In genomic region chr17:35842006-35842405, GRCm38 (mm10) we compare ENCODE assay signal across 8 mouse cellular contexts. TPM values are rescaled to one million over a fixed set of nuclear protein-coding genes. Genes with fewer than 3 reads are reported as not detected.
DNase-seq lines count a peak whose midpoint lies in the region; ATAC-seq lines count a peak whose summit lies in the region.

No protein-coding gene starts in this region.

- DNase-seq in heart, adult 8-10 months (ENCODE audit: low spot score), result no peak
- DNase-seq in R1 (ENCODE audit: low read depth, low spot score), result peak; percentile 61
- DNase-seq in adrenal gland, adult (ENCODE audit: inconsistent age in 2 of 2, low spot score in 1 of 2), result no peak
- DNase-seq in frontal cortex, postnatal 25 days (ENCODE audit: low spot score in 2 of 2), result no peak
- no peak for DNase-seq in left cerebral cortex, postnatal 14 days (ENCODE audit: low spot score in 2 of 2)

- H3K36me3 ChIP-seq in heart, embryonic 15.5 days, result peaks cover 22% of the 10 kb centered on the region
- peaks cover 22% of the 10 kb centered on the region for H3K36me3 ChIP-seq in hindbrain, embryonic 12.5 days
- H3K36me3 ChIP-seq in midbrain, embryonic 13.5 days, result peaks cover 23% of the 10 kb centered on the region

- peaks cover 19% of the 10 kb centered on the region for H3K4me1 ChIP-seq in heart, embryonic 15.5 days (replicated peaks)
- peaks cover 16% of the 10 kb centered on the region for H3K4me1 ChIP-seq in hindbrain, embryonic 12.5 days
- H3K4me1 ChIP-seq in midbrain, embryonic 13.5 days (replicated peaks), result peaks cover 32% of the 10 kb centered on the region

- no peak for ATAC-seq in heart, embryonic 15.5 days (replicated peaks; ENCODE audit: insufficient number of reproducible peaks, insufficient read depth, low FRiP score, low read depth)
- ATAC-seq in hindbrain, embryonic 12.5 days (ENCODE audit: low FRiP score), result no peak
- ATAC-seq in midbrain, embryonic 13.5 days, result no peak

- peak overlapping the region; percentile 66 for H3K4me2 ChIP-seq in heart, embryonic 15.5 days
- H3K4me2 ChIP-seq in hindbrain, embryonic 12.5 days (replicated peaks), result peak overlapping the region; percentile 73
- peak overlapping the region; percentile 75 for H3K4me2 ChIP-seq in midbrain, embryonic 13.5 days (replicated peaks)

- intact Hi-C loops in left cerebral cortex, postnatal 14 days (cut with DNase I), result no loop called here

- H3K4me3 ChIP-seq in heart, embryonic 15.5 days, result peak overlapping the region; percentile 62
- H3K4me3 ChIP-seq in hindbrain, embryonic 12.5 days, result peak overlapping the region; percentile 58
- peak overlapping the region; percentile 59 for H3K4me3 ChIP-seq in midbrain, embryonic 13.5 days (replicated peaks)

- H3K27ac ChIP-seq in heart, embryonic 15.5 days, result peak overlapping the region; percentile 79
- peak overlapping the region; percentile 71 for H3K27ac ChIP-seq in hindbrain, embryonic 12.5 days
- H3K27ac ChIP-seq in midbrain, embryonic 13.5 days, result peak overlapping the region; percentile 63

- H3K9ac ChIP-seq in heart, embryonic 15.5 days, result peak overlapping the region; percentile 61
- H3K9ac ChIP-seq in hindbrain, embryonic 12.5 days, result peak overlapping the region; percentile 65
- peak overlapping the region; percentile 68 for H3K9ac ChIP-seq in midbrain, embryonic 13.5 days (replicated peaks)

- no peaks in the 10 kb centered on the region for H3K9me3 ChIP-seq in heart, embryonic 15.5 days (replicated peaks)
- no peaks in the 10 kb centered on the region for H3K9me3 ChIP-seq in hindbrain, embryonic 12.5 days (replicated peaks)
- no peaks in the 10 kb centered on the region for H3K9me3 ChIP-seq in midbrain, embryonic 13.5 days

- WGBS in heart, embryonic 15.5 days, result 18% methylated on average over 11 of the region's 11 CpGs
- WGBS in hindbrain, embryonic 12.5 days, result 17% methylated on average over 11 of the region's 11 CpGs
- 18% methylated on average over 11 of the region's 11 CpGs for WGBS in midbrain, embryonic 13.5 days

- no peaks in the 10 kb centered on the region for H3K27me3 ChIP-seq in heart, embryonic 15.5 days
- no peaks in the 10 kb centered on the region for H3K27me3 ChIP-seq in hindbrain, embryonic 12.5 days
- H3K27me3 ChIP-seq in midbrain, embryonic 13.5 days, result no peaks in the 10 kb centered on the region

RNA-seq across cellular contexts. Expression of gene Mdc1, which starts 0.7 kb away (rescaled TPM):
- polyA plus RNA-seq in heart, embryonic 15.5 days (2015; fragmentation: Nextera tagmentation; extraction: Ambion mirVana), result 12.6 and 17.0 TPM in 2 replicates
- total RNA-seq in heart, adult 8-10 months (2022), result 10 to 100 TPM; 11.5 to 12.8 (median 12.0) TPM
- polyA plus RNA-seq in hindbrain, embryonic 12.5 days (2016; fragmentation: Nextera tagmentation; extraction: Ambion mirVana), result 14.4 and 18.2 TPM in 2 replicates
- 10.3 and 12.7 TPM in 2 replicates for polyA plus RNA-seq in midbrain, embryonic 13.5 days (2015; fragmentation: Nextera tagmentation; extraction: Ambion mirVana)
- total RNA-seq in left cerebral cortex, postnatal 14 days (2021), result 10 to 100 TPM; 10.7 to 14.6 TPM

RNA-seq across cellular contexts. Expression of gene Tubb5, which starts 3.9 kb away (rescaled TPM):
- 567 and 662 TPM in 2 replicates for polyA plus RNA-seq in heart, embryonic 15.5 days (2015; fragmentation: Nextera tagmentation; extraction: Ambion mirVana)
- total RNA-seq in heart, adult 8-10 months (2022), result 10 to 100 TPM; 65.2 to 94.6 (median 72.1) TPM
- 1,505 and 1,511 TPM in 2 replicates for polyA plus RNA-seq in hindbrain, embryonic 12.5 days (2016; fragmentation: Nextera tagmentation; extraction: Ambion mirVana)
- polyA plus RNA-seq in midbrain, embryonic 13.5 days (2015; fragmentation: Nextera tagmentation; extraction: Ambion mirVana), result 1,832 and 1,895 TPM in 2 replicates
- 100 to 1,000 TPM; 771 to 797 TPM for total RNA-seq in left cerebral cortex, postnatal 14 days (2021)

RNA-seq across cellular contexts. Expression of gene Flot1, which starts 19.0 kb away (rescaled TPM):
- polyA plus RNA-seq in heart, embryonic 15.5 days (2015; fragmentation: Nextera tagmentation; extraction: Ambion mirVana), result 103 and 109 TPM in 2 replicates
- total RNA-seq in heart, adult 8-10 months (2022), result 100 to 1,000 TPM; 154 to 174 (median 157) TPM
- polyA plus RNA-seq in hindbrain, embryonic 12.5 days (2016; fragmentation: Nextera tagmentation; extraction: Ambion mirVana), result 50.9 and 60.3 TPM in 2 replicates
- 59.6 and 67.4 TPM in 2 replicates for polyA plus RNA-seq in midbrain, embryonic 13.5 days (2015; fragmentation: Nextera tagmentation; extraction: Ambion mirVana)
- 100 to 1,000 TPM; 153 to 168 TPM for total RNA-seq in left cerebral cortex, postnatal 14 days (2021)

RNA-seq across cellular contexts. Expression of gene Nrm, which starts 19.1 kb away (rescaled TPM):
- polyA plus RNA-seq in heart, embryonic 15.5 days (2015; fragmentation: Nextera tagmentation; extraction: Ambion mirVana), result 38.7 and 46.2 TPM in 2 replicates
- total RNA-seq in heart, adult 8-10 months (2022), result 1 to 10 TPM; 1.7 to 2.9 (median 1.8) TPM
- 36.0 and 36.9 TPM in 2 replicates for polyA plus RNA-seq in hindbrain, embryonic 12.5 days (2016; fragmentation: Nextera tagmentation; extraction: Ambion mirVana)
- polyA plus RNA-seq in midbrain, embryonic 13.5 days (2015; fragmentation: Nextera tagmentation; extraction: Ambion mirVana), result 28.9 and 33.2 TPM in 2 replicates
- total RNA-seq in left cerebral cortex, postnatal 14 days (2021), result 1 to 10 TPM; 5.1 TPM

RNA-seq across cellular contexts. Expression of gene Ier3, which starts 20.5 kb away (rescaled TPM):
- polyA plus RNA-seq in heart, embryonic 15.5 days (2015; fragmentation: Nextera tagmentation; extraction: Ambion mirVana), result 49.7 and 56.5 TPM in 2 replicates
- 10 to 100 TPM; 31.3 to 64.3 (median 38.9) TPM for total RNA-seq in heart, adult 8-10 months (2022)
- 5.8 and 6.3 TPM in 2 replicates for polyA plus RNA-seq in hindbrain, embryonic 12.5 days (2016; fragmentation: Nextera tagmentation; extraction: Ambion mirVana)
- 6.7 and 7.1 TPM in 2 replicates for polyA plus RNA-seq in midbrain, embryonic 13.5 days (2015; fragmentation: Nextera tagmentation; extraction: Ambion mirVana)
- total RNA-seq in left cerebral cortex, postnatal 14 days (2021), result 1 to 10 TPM; 5.4 to 5.7 TPM
